In the genomic region with DNA sequence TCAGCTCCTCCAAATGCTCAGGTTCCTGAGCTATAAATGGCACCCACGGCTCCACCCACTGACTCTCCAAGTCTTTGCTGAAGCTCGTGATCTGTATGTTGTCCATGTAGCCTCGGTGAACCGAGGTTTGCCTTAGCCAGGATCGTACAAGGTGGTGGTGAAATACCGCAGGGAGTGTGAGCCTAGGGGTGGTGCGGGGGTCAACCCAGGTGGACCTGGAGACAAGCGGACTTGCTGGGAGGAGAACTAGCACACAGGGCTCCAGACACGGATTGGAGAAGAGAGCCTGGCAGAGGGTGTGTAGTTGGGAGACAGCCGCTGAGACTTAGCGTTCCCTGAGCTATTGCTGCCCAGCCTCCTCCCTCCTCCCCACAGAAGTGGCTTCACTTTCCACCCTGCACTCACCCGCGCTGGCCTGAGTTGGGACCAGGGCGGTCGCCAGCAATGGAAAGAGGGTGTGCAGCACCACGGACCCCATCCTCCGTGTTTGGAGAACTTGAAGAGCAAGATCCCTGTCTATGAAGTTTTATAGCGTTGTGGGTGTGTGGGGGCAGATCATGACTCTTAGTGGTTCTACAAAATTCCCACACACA, we compare ENCODE assay signal across 9 mouse cellular contexts. TPM values are rescaled to one million over a fixed set of nuclear protein-coding genes. Genes with fewer than 3 reads are reported as not detected.
DNase-seq lines count a peak whose midpoint lies in the region; ATAC-seq lines count a peak whose summit lies in the region.
"Had no signal": no experiment of that assay in that cellular context is flagged by ENCODE, and none has a peak within 500 bp of the region (broad histone marks: within the 10 kb centered on the region; RNA-seq: fewer than 3 reads in every experiment).

2410137M14Rik (minus strand) TSS at position 17 of the 593 bp plus-strand sequence.

- WGBS in kidney, embryonic 14.5 days, result 7% methylated on average over 18 of the region's 18 CpGs
- 5% methylated on average over 18 of the region's 18 CpGs for WGBS in liver, embryonic 12.5 days (ENCODE audit: insufficient replicate concordance)

- ATAC-seq in kidney, embryonic 14.5 days (ENCODE audit: low FRiP score, low TSS enrichment), result peak; percentile 62
- no peak for ATAC-seq in liver, embryonic 12.5 days

- H3K9ac ChIP-seq in kidney, embryonic 14.5 days (ENCODE audit: low read depth, low read length), result no peak within 1 kb of the TSS
- no peak within 1 kb of the TSS; the same call in 1 of the 2 replicates for H3K9ac ChIP-seq in liver, embryonic 12.5 days

- H3K4me1 ChIP-seq in kidney, embryonic 14.5 days (ENCODE audit: control insufficient read depth, insufficient read depth, low read length), result peaks cover 10% of the 10 kb centered on the region; the same call in 1 of the 2 replicates
- H3K4me1 ChIP-seq in liver, embryonic 12.5 days, result peaks cover 3% of the 10 kb centered on the region; the same call in 1 of the 2 replicates

- no peaks in the 10 kb centered on the region for H3K9me3 ChIP-seq in kidney, embryonic 14.5 days (ENCODE audit: control insufficient read depth, low read length)
- no peaks in the 10 kb centered on the region for H3K9me3 ChIP-seq in liver, embryonic 12.5 days (replicated peaks)
- H3K9me3 ChIP-seq: G1E had no signal

- peak within 1 kb of the TSS; percentile 9; the same call in 1 of the 2 replicates for H3K4me3 ChIP-seq in kidney, embryonic 14.5 days (ENCODE audit: low read length)
- H3K4me3 ChIP-seq in liver, embryonic 12.5 days, result 0 out of 2 replicates have a peak within 1 kb of the TSS, but pooled peaks have one; percentile 1

- H3K27ac ChIP-seq in kidney, embryonic 14.5 days (ENCODE audit: low read depth, low read length), result no peak within 1 kb of the TSS
- H3K27ac ChIP-seq in liver, embryonic 12.5 days, result no peak within 1 kb of the TSS

- DNase-seq in kidney, adult 8-10 months, result no peak
- peak; percentile 76 for DNase-seq in R1 (ENCODE audit: low read depth, low spot score)
- peak; percentile 15 to 37 for DNase-seq in heart, adult 9 months (ENCODE audit: low spot score in 2 of 2)
- peak; percentile 62 for DNase-seq in yolk sac, embryonic 10.5 days (ENCODE audit: low spot score)
- DNase-seq in adrenal gland, adult 8-10 months, result no peak
- no peak for DNase-seq in spleen, adult 12 weeks (ENCODE audit: low spot score)

- H3K4me2 ChIP-seq in kidney, embryonic 14.5 days (replicated peaks; ENCODE audit: low read depth, low read length), result peak within 1 kb of the TSS; percentile 33
- H3K4me2 ChIP-seq in liver, embryonic 12.5 days, result peak within 1 kb of the TSS; percentile 39

- H3K36me3 ChIP-seq in kidney, embryonic 14.5 days (ENCODE audit: control insufficient read depth, insufficient read depth, low read length), result no peaks in the 10 kb centered on the region
- H3K36me3 ChIP-seq in liver, embryonic 12.5 days, result no peaks in the 10 kb centered on the region
- H3K36me3 ChIP-seq: G1E had no signal

- H3K27me3 ChIP-seq in kidney, embryonic 14.5 days (ENCODE audit: control insufficient read depth, insufficient read depth, low read length), result no peaks in the 10 kb centered on the region
- peaks cover 45% of the 10 kb centered on the region for H3K27me3 ChIP-seq in liver, embryonic 12.5 days (replicated peaks)

RNA-seq across cellular contexts. Expression of gene 2410137M14Rik, which starts in this region (rescaled TPM):
- polyA plus RNA-seq in kidney, embryonic 14.5 days (2014; fragmentation: Nextera tagmentation; extraction: Ambion mirVana), result not detected in 2 replicates
- not detected in 2 replicates for polyA plus RNA-seq in liver, embryonic 12.5 days (2016; fragmentation: Nextera tagmentation; extraction: Ambion mirVana)
- total RNA-seq in adrenal gland, adult 8-10 months (2022), result not detected
- polyA plus RNA-seq: G1E had no signal

Comparison
In these comparisons a context has a peak if more than half of its experiments do, and no peak if none do; other contexts are left out.
1. Peak in ATAC-seq, H3K4me3 ChIP-seq and H3K4me2 ChIP-seq in kidney, embryonic 14.5 days; RNA of the gene not detected or under 1 TPM.
2. DNase-seq: peak in R1 (single experiment), heart, adult 9 months (2 of 2) and yolk sac, embryonic 10.5 days (single experiment); none in kidney, adult 8-10 months (0 of 2), adrenal gland, adult 8-10 months (single experiment) and spleen, adult 12 weeks (single experiment).